Mouse (Mus musculus) cerebellum, adult 8-10 months (tissue): Measurements from ENCODE around the gene Prkd1.
A peak's percentile ranks its signal among the peaks of the same experiment; 100 is the strongest.

ENCODE experiments used
- DNase-seq: peaks from one replicate; pipeline ENCODE4 v3.0.0; 2022

Gene Prkd1

GRCm38 (mm10) chr12:50549860-50550555 lies 98.9 kb downstream of the Prkd1 start:
- DNase-seq: peak; percentile 20

GRCm38 (mm10) chr12:50546394-50546793 lies 102.5 kb downstream of the Prkd1 start:
- DNase-seq: no peak

GRCm38 (mm10) chr12:50545610-50545919 lies 103.3 kb downstream of the Prkd1 start:
- DNase-seq: no peak

- DNase-seq: no peak
These were observed 103.9 kb downstream of the Prkd1 start for GRCm38 (mm10) chr12:50544855-50545609.

DNA sequence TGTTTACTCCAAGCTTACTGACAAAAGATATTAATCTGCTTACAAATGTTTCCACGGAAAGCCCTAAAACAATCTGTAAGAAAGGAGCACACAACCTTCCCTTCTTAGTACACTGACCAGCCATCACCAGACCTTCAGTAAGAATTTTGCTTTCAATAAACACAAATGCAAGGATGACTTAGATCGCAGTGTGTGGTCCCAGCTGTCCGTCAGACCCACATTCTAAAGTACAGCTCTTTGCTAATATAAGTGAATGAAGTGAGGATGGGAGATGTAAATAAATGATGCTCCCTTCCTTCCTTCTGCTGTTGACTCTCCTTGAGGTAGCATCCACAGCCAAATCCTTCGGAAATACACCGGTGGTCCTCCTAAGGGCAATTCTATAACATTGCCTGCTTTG lies 108.1 kb downstream of the Prkd1 start:
- no peak for DNase-seq

DNA sequence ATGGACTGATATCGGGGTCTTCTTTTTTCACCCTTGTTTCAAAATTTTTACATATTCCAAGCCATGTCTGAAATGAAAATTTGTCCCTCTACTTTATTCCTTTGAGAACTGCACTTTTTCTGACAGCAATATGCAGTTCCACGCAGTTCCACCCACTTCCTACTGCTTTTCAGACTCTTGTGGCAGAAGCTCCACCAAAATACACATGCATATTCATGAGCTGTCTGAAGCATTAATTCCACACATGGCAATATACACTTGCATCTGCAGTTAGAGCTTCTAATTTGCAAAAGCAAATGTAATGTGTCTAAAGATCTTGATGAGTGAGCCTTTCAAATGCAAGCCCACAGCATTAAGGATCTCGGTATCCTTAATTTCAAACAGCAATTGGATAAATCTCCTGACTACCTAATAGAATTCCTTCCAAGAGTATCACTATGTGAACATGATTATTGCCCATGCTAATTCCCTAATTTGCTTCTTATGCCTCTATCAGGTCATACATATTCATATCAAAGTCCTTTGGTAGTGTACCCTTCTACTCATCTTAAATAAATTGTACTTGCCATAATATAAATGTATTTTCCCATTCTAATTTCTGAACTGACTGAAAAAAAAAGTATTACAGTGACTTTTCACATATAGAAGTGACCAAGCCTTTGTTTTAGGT lies 110.5 kb downstream of the Prkd1 start:
- DNase-seq: no peak

GRCm38 (mm10) chr12:50537761-50538160 lies 111.1 kb downstream of the Prkd1 start:
- DNase-seq: no peak

- DNase-seq: no peak
These were observed 111.9 kb downstream of the Prkd1 start for GRCm38 (mm10) chr12:50537006-50537405.

- DNase-seq: no peak
These were observed 120.3 kb downstream of the Prkd1 start for GRCm38 (mm10) chr12:50528633-50529032.

DNA sequence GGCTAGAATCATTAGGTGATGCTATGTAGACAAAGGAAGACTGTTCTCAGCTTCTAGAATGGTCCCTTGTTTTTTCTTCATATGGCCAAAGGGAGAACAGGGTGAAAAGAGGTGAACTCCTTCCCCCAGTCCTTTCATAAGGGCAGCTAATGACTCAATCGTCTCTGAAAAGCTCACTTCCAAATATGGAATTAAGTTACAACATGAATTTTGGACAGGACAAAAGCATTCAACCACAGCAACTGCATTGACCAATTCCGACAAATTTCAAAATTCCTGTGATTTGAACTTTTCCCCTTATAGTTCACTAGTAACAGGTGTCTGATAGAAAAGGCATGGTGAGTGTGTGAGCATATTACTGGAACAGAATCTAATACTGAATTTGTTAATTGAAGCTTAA lies 124.8 kb downstream of the Prkd1 start:
- no peak for DNase-seq

- DNase-seq: no peak
These were observed 134.4 kb downstream of the Prkd1 start for GRCm38 (mm10) chr12:50514526-50514925.

DNA sequence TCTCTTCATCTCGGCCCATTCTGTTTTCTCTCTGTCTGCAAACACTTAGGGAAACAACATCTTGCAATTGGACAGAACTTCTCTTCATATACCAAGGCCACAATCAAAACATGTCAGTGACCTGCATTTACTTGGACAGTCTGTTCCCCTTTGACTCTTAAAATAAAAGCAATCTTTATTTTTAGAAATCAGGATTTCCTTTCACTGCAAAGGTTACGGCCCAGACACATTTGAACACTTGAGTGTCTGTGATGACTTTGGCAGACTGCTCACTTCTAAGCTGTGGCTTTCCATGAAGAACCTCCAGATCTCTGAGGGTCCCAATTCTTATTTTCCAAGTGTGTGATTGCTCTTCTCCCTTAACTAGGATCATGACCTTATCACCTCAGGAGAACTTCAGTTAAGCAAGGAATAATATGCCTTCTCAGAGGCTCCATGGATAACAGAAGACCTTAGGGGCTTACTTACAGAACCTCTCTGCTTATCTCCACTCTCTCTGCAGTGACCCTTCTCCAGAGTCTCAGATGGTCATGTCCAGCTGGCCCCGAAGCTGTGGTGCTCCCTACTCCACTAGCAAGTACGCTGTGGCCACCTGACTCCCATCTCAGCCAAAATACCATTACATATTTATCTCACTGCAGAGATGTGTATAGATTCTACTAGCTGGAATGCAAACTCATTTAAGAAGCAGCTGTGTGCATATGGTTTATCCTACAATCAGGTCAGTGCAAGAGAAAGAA lies 137.2 kb downstream of the Prkd1 start:
- DNase-seq: no peak

DNA sequence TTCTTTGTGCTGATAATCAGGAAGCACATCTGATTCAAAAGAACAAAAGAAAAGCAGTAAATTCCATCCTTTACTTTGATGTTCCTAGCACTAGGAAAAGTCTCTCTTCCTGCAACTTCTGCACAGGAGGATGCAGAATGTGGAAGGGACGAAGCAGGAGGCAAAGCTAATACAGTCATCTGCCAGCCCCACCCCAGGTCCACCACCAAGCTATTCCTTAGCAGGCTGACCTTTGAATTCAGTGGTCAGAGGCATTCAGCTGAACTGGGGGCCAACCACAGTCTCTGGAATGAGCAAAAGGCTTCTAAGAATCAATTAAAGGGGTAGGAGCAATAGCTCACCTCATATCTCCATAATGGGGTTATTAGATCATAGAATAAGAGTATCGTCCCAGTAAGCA lies 140.1 kb downstream of the Prkd1 start:
- no peak for DNase-seq

GRCm38 (mm10) chr12:50499796-50500504 lies 148.9 kb downstream of the Prkd1 start:
- DNase-seq: no peak

DNA sequence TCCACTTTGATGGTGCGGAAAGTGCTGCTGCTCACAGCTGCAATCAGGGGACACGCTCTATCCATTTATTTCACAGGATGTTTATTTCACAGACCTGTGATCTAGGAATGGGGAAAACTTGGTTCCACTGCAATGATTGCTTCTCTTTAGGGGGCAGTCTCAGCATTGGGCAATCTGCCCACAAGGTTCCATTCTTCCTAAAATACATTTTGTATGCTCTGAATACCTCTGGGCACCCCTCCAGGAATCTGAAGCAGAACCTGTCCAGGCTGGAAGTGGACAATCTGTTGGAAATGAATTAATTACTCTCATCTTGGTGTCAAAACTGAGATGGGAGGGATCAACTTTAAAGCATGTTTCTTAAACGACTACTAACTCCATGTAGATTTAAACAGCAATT lies 152.9 kb downstream of the Prkd1 start:
- no peak for DNase-seq

GRCm38 (mm10) chr12:50479784-50480183 lies 169.1 kb downstream of the Prkd1 start:
- DNase-seq: no peak

DNA sequence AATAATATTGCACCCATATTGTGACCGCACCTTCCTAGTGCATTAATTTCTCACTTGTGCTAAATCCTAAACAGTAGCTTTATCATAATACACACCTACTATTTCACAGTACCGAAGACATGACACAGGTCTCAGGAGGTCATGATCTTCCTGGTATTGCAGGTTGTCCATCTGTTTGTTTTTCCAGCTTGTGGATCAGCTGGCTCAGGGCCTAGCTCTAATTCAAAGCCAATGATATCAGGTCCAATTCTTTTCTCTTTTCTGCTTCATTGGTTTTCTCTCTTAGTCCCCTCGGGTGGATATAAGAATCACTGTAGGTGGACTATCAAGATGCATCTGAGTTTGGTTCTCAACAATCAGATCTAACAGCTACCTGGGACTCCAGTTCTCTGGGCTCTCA lies 191.7 kb downstream of the Prkd1 start:
- DNase-seq: no peak

DNA sequence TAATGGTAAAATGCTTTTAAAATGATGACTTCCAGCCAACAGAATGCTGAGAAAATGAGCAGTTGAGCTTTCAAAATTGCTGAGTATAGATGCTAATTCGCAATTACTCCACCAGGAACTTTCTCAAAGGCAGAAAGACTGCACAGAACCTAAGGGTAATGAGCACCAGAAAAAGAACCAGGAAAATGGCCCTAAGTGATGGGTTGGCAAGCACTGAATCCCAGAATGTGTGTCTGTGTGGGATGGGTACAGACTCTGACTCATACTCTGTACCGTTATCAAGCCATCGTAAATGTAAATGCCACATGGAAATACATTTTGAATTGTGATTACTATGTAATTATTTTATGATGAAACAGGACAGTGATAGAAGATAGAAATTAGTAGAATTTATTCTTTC lies 197.1 kb downstream of the Prkd1 start:
- DNase-seq: no peak

DNA sequence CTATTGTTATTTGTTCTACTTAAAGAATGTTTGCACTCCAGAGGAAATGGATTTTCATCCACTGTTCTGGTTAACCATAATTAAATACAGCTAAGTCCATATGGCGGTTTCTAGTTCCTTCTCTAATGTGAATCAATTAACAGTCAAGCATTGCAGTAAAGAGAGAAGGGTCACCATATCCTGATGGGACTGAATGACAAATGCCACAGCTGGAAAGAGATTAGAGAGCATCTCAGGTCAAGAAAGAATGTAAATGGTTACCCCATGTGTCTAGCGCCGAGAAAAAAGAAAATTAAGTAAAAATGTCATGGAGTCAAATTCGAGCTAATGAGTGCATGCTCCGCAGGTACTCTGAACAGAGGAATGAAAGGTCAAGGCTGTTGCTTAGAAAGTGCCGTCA lies 212.2 kb downstream of the Prkd1 start:
- no peak for DNase-seq

DNA sequence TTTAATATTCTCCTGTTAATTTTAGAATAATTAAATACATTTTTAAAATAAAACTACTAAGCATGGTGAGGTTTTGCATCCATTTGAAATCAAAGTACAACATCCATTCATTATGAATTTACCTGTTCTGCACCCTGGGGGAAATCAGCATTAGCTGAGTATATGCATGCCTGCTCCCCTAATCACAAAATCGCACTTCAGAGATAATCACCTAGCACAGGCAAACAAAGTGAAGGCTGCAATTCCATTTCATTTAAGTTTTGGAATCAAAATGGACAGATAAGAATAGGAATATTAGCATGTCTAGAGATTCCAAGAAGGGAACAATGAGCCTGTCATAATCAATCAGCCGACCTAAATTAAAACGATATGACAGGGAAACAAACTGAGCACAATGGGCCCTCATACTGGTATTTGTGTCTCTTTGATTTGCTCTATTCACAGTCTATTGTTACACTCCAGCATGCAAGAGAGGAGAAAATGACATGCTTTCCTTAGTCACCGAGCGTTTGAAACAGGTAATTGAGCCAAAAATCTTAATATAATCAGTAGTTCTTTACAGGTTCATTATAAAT lies 218.7 kb downstream of the Prkd1 start:
- DNase-seq: no peak

GRCm38 (mm10) chr12:50352404-50352803 lies 296.5 kb downstream of the Prkd1 start:
- no peak for DNase-seq

GRCm38 (mm10) chr12:50333182-50333581 lies 315.7 kb downstream of the Prkd1 start:
- DNase-seq: no peak
